Mouse (Mus musculus) urinary bladder, postnatal 36 days (tissue): ENCODE results near the gene Galt.
"Not testable (repeated sequence)": the region's sequence is repeated elsewhere in the genome, so short reads cannot be mapped to it uniquely, and the experiment has no call there.

Experiments used
- DNase-seq, 2 experiments: peaks; one replicate each; pipeline ENCODE4 v3.0.0; 2022; ENCODE audit warnings: low spot score in 2 of 2, mixed read lengths in 1 of 2

Galt gene

DNA sequence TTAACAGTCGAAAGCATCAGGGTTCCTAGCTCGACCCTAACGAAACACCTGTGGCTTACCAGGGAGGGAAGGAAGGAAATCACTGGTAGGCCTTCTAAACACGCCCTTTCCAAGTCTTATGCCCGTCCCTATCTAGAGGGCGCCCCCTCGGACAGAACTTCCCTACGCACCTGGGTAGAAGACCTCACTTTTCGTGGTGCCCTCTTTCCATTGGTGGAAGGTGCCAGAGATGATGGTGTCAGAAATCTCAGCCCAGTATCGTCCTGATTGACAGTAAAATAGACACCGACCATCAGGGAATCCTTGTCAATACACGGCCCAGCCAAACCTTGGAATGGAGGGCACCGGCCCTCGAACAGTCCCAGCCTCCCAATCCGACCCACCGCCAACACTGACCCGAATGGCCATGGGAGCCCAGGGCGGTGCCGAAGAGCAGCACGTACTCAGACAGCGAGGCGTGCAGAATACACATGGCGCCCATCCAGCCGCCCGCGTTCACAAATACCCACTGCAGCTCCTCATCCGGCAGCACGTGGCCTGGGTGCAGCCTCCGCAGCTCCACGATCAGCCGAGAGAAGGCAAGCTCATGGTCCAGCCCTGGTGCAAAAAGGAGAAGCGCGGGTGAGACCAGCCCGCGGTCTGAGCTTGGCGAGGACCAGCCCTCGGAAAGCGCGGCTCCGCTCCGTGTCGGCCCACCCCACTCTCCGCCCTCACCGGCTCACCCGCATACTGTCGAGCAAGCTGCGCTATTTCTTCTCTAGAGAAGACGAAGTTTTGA lies 14.5 kb upstream of the Galt start:
- DNase-seq, result no peak

DNA sequence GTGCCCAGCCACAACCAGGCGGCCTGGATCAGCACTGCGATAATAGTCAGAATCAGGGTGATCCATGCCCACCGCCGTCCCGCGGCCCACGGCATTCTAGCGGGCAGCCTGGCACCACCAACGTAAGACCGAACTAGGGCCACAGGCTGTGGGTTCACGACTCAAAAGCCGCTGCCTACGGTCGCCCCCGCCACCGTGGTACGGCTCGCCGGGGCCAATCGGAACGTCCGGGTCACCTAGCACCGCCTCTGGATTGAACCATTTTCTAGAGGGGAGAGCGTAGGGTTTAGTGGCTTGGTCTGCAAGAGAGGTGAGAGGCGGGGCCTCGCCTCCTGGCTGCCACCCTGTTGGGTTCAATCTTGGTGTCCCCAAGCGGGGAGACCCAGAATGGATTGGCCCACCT lies 13.9 kb upstream of the Galt start:
- peak; percentile 90 to 93 for DNase-seq

DNA sequence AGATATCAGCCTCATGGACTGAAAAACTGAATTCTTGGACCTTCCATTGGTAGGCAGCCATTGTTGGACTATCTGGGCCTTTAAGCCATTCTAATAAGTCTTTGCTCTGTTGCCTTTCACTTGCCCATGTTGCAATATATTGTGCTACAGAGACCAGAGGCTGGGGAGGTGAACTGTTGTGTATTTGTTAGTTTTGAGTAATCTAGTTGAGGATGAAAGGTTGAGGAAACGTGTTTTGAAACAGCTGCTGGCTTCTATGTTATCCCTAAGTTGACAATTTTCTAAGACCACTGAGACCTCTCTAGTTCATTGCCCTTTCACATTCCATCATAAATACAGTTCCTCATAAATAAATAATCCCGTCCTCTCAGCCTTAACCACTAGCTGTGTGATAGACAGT lies 10.9 kb upstream of the Galt start:
- DNase-seq, result no peak

DNA sequence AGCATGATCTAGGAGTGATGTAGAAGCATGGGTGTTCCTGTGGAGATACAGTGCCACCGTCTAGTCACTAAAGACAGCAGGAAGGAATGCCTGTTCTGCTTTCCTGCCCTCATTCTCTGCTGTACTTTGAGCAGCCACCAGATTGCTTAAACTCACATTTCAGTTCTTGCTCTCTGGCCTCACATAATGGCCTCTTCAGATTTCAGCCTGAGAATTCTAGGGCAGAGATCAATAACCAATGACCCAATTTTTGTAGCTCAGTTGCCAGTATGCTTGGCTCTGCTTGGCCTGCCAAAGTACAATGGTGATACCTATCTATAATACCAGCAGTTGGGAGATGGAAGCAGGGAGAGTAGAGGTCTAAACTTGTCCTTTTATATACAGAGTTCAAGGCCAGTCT lies 10.0 kb upstream of the Galt start:
- no peak for DNase-seq

DNA sequence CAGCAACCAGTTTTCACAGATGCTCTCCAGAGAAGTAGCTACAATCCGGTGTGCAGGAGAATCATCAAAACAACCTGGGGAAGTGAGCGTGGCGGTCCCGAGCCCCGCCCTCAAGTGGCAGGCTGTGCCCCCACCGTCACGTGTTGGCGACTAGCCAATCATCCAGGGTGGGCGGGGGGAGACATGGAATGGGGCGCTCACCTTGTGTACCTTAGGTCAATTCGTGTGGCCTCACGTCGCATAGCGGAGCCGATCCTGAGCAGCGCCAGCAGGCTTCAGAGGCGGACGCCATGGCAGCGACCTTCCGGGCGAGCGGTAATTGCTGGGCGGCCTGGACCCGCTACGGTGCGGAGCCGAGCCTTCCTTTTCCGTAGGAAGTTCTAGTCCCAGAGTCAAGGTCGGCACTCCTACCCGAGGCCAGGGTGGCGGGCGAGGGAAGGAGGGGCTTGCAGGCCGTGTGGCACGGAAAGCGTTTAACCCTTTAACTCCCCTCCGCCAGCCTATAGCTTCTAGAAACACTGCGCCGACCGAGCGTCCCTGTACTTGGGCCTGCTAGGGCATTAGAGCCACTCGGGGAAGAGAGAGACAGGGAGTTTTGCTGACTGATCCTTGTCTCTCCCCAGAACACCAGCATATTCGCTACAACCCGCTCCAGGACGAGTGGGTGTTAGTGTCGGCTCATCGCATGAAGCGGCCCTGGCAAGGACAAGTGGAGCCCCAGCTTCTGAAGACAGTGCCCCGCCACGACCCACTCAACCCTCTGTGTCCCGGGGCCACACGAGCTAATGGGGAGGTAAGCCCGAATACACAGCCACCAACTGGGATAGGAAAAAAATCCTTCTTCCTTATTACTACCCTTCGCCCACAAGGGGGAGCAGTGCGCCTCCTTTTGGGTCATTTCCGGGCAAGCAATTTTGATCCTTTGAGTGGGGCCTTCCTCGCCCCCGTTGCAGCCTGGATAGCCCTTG lies 594 bp downstream of the Galt start, which contains the start of gene Sigmar1:
TSS of gene Sigmar1 (minus strand) at position 820 of the 968 bp plus-strand sequence.
- peak; percentile 83 to 86 for DNase-seq

DNA sequence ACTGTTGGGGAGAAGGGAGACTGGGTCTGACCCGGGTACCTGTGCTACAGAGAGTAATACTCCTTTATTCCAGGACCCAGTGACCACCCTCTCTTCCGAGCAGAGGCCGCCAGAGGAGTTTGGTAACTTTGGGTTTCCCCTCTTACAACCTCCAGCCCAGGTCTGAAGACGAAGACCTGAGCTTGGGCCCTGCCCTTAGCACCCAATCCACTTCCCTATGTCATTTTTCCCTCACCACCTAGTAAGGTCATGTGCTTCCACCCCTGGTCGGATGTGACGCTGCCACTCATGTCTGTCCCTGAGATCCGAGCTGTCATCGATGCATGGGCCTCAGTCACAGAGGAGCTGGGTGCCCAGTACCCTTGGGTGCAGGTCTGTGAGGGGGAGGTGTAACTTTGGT lies 1.4 kb downstream of the Galt start:
- DNase-seq, result no peak

DNA sequence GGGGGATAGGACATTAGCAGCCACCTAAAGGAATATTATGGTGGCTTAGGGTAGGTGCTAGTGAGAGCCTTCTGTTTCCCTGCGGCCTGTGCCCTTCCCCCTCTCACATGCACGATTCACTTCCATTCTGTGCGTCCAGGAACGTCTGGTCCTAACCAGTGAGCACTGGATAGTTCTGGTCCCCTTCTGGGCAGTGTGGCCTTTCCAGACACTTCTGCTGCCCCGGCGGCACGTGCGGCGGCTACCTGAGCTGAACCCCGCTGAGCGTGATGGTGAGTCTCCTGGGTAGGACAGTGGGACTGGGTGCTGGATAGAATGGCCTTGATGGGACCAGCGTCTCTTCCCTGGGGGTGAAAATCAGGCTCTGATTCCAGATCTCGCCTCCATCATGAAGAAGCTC lies 2.3 kb downstream of the Galt start:
- DNase-seq, result no peak

DNA sequence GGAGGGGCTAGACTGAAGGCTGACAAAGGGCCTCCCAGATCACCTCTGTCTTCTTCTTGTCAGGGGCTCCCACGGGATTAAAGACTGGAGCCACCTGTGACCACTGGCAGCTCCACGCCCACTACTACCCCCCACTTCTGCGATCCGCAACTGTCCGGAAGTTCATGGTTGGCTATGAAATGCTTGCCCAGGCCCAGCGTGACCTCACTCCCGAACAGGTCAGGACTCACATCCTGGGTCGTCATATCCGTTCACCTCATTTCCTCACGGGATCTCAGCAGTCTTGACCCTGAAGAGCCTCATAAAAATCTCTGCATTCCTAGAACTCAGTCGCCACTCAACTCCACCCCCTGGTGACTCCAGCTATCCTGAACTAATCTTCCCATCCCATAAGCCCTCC lies 3.0 kb downstream of the Galt start:
- DNase-seq, result no peak

DNA sequence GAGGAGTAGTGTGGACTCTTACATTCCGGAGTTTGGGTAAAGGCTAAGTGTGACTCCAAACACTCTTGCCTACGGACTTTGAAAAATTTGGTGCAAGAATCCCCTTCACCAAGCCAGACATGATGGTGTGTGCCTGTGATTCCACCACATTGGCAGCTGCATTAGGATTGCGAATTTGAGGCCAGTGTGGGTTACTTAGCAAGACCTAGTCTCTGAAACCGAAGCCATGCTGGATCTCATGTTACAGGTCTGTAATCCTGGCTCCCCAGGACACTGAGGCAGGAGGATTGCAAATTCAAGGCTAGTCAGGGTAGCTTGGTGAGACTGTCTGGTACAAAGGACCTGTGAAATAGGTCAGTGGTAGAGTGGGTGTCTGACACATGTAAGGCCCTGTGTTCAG lies 3.7 kb downstream of the Galt start:
- DNase-seq, result no peak

DNA sequence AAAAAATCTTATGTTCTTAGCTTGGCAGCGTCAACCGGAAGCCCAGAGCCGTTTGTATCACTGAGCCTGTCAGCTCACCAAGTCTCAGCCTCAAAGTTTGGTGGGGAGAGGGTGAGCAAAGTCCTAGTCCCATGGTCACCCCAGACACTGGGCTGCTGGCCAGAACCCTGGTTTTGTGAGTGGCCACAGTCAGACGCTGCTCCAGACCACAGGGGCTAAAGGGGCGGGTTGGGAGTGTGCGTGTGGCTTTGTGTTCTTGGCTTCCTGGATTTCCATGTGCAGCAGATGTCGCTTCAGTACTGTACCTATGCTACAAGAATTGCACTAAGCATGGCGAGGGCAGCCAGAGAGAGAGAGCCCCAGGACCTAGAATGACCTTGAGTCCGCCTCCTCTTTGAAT lies 4.2 kb downstream of the Galt start:
- DNase-seq, result no peak

DNA sequence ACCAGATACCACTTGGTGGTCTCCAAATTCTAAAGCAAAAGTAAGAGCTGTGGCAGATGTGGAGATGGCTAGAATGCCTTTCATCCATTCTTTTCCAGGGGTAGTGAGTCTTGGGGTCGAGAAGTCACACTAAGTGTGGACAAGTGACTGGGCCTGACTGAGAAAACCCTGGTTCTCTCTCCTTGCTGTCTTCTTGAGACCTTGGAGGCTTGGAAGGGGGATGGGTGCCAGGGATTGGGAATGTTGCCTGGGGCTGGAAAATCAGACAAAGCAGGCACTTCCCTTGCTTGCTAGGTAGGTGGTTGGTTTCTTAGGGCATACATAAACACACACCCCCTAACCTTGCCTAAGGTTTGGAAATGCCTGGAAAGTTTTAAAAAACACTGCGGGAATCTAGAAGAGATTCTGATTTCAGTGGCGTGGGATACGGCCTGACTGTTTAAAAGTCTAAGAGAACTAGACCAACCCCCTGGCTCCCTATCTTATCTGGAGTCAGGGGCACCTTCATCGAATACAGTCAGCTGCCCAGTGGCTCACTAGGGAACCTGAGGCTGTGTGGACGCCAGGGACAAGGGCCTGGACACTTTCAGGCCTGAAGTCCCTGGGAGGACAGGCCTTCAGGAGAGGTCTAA lies 4.7 kb downstream of the Galt start:
- no peak for DNase-seq

DNA sequence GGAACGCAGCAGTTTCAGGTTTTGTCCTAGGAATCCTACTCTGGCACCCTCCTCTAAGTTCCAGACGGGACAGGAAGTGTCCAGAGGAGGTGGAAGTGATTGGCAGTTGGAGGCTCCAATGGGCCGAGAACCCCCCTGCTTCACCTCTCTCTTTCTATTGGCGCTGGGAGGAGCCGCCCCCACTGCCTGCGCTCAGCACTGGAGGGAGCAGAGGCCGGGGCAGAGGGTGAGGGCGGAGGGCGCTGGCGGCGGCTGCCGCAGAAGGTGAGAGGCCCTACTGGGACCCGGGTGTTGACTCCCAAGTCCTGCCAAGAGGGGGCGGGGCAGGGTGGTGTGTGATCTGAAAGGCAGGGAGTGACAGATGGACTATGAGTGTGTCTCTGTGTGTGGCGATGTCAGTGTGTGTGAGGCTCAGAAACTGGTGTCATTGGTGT lies 5.3 kb downstream of the Galt start:
- peak; percentile 78 to 89 for DNase-seq

DNA sequence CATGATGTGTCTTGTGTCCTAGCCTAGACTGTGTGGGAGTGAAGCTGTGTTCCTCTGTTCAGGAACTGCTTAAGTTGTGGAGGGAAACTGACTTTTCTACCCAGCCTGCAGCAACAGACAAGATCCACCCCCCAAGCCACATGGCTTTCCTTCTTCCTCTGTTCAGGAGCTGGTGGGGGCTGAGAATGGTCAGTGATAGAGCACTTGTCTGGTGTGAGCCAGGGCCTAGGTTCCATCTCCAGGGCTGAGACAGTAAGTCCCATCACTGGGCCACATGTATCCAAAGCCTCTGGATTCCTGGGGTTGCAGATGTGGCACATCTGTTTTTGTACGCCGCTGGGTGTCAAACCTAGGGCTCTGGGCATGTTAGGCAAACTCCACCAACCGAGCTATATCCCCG lies 5.9 kb downstream of the Galt start:
- no peak for DNase-seq

DNA sequence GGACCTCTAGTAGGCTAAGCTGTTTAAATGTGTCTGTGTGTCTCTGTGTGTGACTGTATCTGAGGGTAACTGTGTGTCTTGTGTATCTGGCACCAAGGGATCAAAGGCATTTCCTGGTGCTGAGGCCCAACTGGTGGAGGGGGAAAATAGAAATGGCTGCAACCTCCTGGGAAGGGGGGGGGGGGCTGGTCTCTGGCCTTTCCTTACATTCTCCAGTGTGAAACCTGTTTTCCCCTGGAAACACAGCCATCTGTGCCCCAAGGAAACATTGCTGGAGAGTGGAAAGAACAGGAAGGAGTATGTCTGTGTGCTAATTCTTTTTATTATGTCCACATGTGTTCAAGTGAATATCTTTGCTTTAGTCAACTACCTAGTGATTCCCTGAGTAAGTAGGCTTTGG lies 6.7 kb downstream of the Galt start:
- no peak for DNase-seq

DNA sequence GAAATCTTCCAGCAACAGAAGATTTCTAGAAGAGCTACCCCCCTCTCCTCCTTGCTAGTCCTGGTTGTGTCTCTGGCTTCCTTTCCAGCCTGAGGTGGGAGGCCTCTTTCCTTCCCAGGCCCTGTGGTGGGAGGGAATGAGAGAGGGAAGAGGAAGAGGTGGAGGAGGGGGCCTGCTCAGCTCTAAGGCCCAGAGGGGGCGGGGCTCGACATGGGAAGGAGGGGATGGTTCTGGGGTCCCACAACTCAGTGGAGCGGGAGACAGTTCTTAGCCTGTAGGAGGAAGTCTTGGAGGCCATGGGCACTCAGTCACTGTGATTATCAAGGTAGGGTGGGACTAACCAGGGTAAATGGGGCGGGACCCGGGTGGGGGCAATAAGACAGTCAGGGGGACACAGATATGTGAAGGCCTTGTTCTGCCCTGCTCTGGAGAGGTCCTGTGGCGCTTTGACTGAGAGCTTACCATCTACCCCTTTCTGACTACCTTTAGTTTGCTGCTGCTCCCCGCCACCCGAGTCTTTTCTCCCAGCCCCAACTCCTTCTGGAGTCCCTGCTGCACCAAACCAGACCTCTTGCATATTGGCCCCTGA lies 7.2 kb downstream of the Galt start:
- no peak for DNase-seq

DNA sequence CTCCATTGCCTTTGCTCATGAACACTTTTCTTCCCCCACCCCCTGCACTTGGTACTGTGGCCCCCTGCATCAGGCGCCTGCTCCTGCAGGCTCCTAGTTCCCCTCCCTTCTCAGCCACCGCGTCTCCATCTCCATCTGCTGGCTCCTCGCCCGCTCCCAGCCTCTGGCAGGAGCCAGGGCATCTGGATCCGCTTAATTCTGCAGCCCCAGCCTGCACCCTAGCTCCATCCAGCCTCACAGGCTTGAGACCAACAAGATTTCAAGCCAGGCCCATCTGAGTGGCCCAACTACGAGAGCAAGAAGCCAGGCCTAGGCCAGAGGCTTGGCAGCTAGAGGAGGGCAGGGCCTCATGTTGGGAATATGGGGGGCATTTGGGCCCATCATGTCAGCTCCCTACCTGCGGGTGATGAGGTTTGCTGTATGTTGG lies 7.7 kb downstream of the Galt start:
- peak in 1 of 2 experiments; percentile 56 for DNase-seq

DNA sequence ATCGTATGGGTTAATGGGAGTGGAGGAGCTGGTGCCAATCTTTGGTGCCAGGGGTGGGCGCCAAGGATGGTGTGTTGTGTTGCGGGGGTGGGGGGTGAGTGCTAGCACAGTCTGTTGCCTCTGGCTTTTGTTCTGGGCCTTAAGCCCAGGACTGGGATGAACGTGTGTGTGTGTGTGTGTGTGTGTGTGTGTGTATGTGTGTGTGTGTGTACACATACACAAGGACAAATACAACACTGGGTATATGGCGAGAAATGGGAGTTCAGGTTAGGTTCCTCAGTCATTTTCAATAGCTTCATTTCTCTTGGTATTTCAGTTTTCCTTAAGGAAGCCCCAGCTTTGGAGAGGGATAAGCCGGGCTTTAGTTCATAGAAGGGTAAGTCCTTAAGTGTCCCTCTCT lies 8.1 kb downstream of the Galt start:
- not testable (repeated sequence) for DNase-seq

DNA sequence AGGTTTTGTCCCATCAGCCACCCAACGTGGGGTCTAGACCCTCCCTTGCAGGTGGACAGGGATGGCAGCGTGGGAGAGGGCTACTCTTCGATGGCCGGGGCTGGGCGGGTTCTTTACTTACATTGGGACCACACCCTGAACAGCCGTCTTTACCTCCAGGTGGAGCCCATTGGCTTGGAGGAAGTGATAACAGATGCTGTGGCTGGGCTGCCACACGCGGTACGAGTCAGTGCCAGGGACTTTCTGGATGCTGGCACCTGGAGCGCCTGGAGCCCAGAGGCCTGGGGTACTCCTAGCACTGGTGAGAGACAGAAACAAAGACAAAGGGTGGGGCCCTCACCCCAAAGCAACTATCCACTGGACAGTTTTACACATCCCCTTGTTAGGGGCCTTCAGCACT lies 12.3 kb downstream of the Galt start:
- not testable (repeated sequence) for DNase-seq

DNA sequence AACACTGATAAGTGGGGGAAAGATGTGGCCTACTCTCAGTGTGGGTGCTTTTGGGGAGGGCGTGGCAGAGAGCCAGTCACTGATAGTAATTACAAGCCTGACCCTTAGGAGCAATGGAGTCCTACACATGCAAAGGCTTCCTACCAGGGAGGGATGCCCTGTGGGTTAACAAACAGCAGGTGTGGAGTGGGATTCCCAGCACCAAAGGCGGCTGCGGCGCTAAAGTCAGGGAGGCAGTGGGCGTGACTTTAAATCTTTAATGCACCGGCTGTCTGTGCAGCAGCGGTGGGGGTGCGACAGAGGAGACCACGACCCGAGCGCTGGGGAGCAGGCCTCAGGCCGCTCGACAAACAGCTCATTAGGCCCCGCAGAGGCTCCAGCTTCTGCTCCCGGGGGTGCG lies 17.9 kb downstream of the Galt start:
- not testable (repeated sequence) for DNase-seq

DNA sequence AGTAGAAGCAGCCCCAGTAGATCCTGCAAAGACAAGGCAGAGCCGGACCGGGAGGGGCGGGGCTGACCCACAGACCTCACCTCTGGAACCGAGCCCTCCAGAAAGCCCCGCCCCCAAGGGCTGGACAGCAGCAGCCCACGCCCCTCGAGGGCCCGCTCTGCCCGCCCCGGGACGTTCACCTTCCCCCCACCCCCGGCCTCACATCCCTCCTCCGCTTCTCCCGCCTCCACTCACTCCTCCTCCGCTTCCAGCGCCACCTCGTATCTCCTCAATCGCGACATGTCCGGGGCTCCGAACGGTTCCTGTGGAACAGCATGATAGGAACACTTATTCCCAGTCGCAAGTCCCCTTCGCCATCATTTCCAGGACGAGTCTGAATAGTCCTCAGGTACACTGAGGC lies 18.5 kb downstream of the Galt start:
- DNase-seq, result peak; percentile 56 to 71

DNA sequence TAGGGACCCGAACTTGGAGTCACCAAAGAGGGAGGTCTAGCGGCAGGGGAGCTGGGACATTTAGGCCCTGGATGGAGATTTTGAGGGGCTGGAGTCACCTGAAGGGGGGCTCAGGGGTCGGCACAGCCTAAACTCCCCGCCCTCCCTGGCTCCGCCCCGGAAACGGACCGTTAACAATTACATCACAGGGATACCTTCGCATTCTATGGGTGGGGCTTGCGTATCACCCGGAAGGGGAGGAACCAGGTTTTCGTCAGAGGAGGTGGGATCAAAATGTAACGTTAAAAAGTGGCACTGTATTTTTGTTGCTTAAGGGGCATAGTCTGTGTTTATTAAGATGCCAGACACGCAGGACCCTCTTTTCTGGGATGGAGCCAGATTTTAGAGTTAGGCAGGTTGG lies 19.0 kb downstream of the Galt start, which contains the start of gene Ccl27a:
TSS of gene Ccl27a (minus strand) at position 246 of the 400 bp plus-strand sequence.
- peak; percentile 72 to 76 for DNase-seq

DNA sequence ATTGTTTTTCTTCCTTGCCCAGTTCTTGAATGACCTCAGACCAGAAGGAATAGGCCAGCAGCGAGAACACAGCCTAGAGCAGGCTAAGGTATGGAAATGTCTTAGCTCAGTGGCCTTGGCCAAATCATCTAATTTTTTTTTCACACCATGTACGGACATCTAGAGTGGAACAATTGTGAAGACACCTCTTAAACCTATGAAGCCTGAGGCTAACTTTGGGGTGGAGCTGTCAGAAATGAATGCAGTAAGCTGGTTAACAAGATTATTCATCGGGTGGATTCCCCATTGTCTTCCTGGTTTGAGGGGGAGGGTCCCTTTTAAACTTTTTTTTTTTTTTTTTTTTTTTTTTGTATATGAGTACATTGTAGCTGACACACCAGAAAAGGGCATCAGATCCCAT lies 19.5 kb downstream of the Galt start:
- DNase-seq, result not testable (repeated sequence)
